Mouse (Mus musculus): ENCODE measurements around the gene Ucn.

DNA sequence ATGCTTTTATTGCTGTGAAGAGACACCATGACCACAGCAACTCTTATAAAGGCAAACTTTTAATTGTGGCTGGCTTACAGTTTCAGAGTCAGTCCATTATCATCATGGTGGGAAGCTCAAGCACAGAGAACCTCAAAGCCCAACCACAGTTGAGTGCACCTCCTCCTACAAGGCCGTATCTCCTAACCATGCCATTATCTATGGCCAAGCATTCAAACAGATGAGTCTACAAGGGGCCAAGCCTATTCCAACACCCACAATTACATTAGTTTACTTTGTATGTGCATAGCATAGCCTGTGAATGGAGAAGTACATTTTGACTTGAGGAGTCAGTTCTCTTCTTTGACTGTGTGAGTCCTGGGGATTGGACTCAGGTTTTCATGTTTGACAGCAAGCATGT, 26.2 kb upstream of the Ucn start:
- TF ChIP-seq CTCF (IDR thresholded peaks at IDR 0.05; ENCODE audit: extremely low read depth, insufficient read depth, low read length) = no peak
- TF ChIP-seq POLR2A (IDR thresholded peaks at IDR 0.05; ENCODE audit: extremely low read depth, insufficient read depth, low read length) = no peak
